Mouse (Mus musculus) liver, postnatal 0 days (tissue): Measurements from ENCODE around the gene Cd276.

Source experiments
- CTCF ChIP-seq: sonication (generic); IDR thresholded peaks from 2 replicates; pipeline ENCODE4 v1.5.1; 2016; ENCODE audit warnings: antibody characterized with exemption, low read depth
- EP300 ChIP-seq: IDR thresholded peaks from 2 replicates; pipeline ENCODE4 v1.6.1; 2016; ENCODE audit warnings: antibody characterized with exemption, low read depth, mild to moderate bottlenecking

GRCm38 (mm10) chr9:58519953-58520352, 35.3 kb downstream of the Cd276 start:
- TF ChIP-seq CTCF (no peak), EP300 (no peak)
